Mouse (Mus musculus) heart, postnatal 36 days (tissue): Measurements from ENCODE around the gene Mical3. TPM values are rescaled to one million over a fixed set of nuclear protein-coding genes. Genes with fewer than 3 reads are reported as not detected.
A peak's percentile ranks its signal among the peaks of the same experiment; 100 is the strongest.

Experiments
- DNase-seq, 2 experiments: peaks; one replicate each; pipeline ENCODE4 v3.0.0; 2021 to 2022
- intact Hi-C: fragments of 180-260 bp; cut with DNase I; formaldehyde crosslinking; loops from one replicate; pipeline ENCODE4 v1.15.1; 2025
- total RNA-seq, 2 experiments: library from RNA; stranded (reverse); gene quantifications; 2 replicates each; pipeline ENCODE4 v1.2.3; 2021

Mical3 gene
- total RNA-seq, 2 experiments from 2014 or later, result 119 to 136 TPM

- DNase-seq, result no peak
- intact Hi-C loops, result no loop called here
Observed at GRCm38 (mm10) chr6:120986172-120986571, 144.6 kb downstream of the Mical3 start.

GRCm38 (mm10) chr6:120982314-120982713 lies 148.5 kb downstream of the Mical3 start:
- intact Hi-C loops, result no loop called here
- DNase-seq, result no peak

- DNase-seq, result no peak
- intact Hi-C loops, result no loop called here
Observed at GRCm38 (mm10) chr6:120981537-120981936, 149.3 kb downstream of the Mical3 start.

- intact Hi-C loops, result no loop called here
- no peak for DNase-seq
Observed at GRCm38 (mm10) chr6:120978019-120978621, 152.7 kb downstream of the Mical3 start.

- DNase-seq, result no peak
- intact Hi-C loops, result no loop called here
Observed at GRCm38 (mm10) chr6:120976991-120977390, 153.8 kb downstream of the Mical3 start.

GRCm38 (mm10) chr6:120976097-120976496 lies 154.7 kb downstream of the Mical3 start:
- intact Hi-C loops, result no loop called here
- DNase-seq, result no peak

GRCm38 (mm10) chr6:120971797-120972590 lies 158.8 kb downstream of the Mical3 start:
- intact Hi-C loops, result loop anchor here (1.0 to 2.0 kb wide), 3 partner anchors 41 to 207 kb away; partner anchors contain the start of gene Mical3
- peak; percentile 87 to 90 for DNase-seq

- intact Hi-C loops, result loop anchor here (1.0 to 2.0 kb wide), 3 partner anchors 42 to 208 kb away; partner anchors contain the start of gene Mical3
- no peak for DNase-seq
Observed at GRCm38 (mm10) chr6:120970939-120971796, 159.6 kb downstream of the Mical3 start.

GRCm38 (mm10) chr6:120965814-120966213 lies 165.0 kb downstream of the Mical3 start:
- intact Hi-C loops, result no loop called here
- no peak for DNase-seq

GRCm38 (mm10) chr6:120964179-120964578 lies 166.6 kb downstream of the Mical3 start:
- intact Hi-C loops, result no loop called here
- DNase-seq, result no peak

- DNase-seq, result no peak
- intact Hi-C loops, result no loop called here
Observed at GRCm38 (mm10) chr6:120960338-120961030, 170.3 kb downstream of the Mical3 start.

- intact Hi-C loops, result no loop called here
Observed at GRCm38 (mm10) chr6:120957331-120957730, 173.5 kb downstream of the Mical3 start.

GRCm38 (mm10) chr6:120956259-120957161 lies 174.3 kb downstream of the Mical3 start:
- intact Hi-C loops, result no loop called here
- DNase-seq, result no peak

More at GRCm38 (mm10) chr6:120957331-120957730, 173.5 kb downstream of the Mical3 start:
- DNase-seq, result no peak

- peak in 1 of 2 experiments; percentile 22 for DNase-seq
- intact Hi-C loops, result no loop called here
Observed at GRCm38 (mm10) chr6:120955215-120955614, 175.6 kb downstream of the Mical3 start.

GRCm38 (mm10) chr6:120954241-120954640 lies 176.6 kb downstream of the Mical3 start:
- intact Hi-C loops, result loop anchor here (5.0 kb wide), 1 partner anchor 57 kb away; no protein-coding TSS in a partner anchor
- no peak for DNase-seq

- no peak for DNase-seq
- intact Hi-C loops, result loop anchor here (5.0 kb wide), 1 partner anchor 55 kb away; no protein-coding TSS in a partner anchor
Observed at GRCm38 (mm10) chr6:120952475-120952874, 178.3 kb downstream of the Mical3 start.

- no peak for DNase-seq
- intact Hi-C loops, result loop anchor here (5.0 kb wide), 1 partner anchor 54 kb away; no protein-coding TSS in a partner anchor
Observed at GRCm38 (mm10) chr6:120951311-120951710, 179.5 kb downstream of the Mical3 start.

GRCm38 (mm10) chr6:120945510-120945909 lies 185.3 kb downstream of the Mical3 start:
- no peak for DNase-seq
- intact Hi-C loops, result no loop called here

- intact Hi-C loops, result no loop called here
- DNase-seq, result no peak
Observed at GRCm38 (mm10) chr6:120943964-120944363, 186.8 kb downstream of the Mical3 start.
